Mouse (Mus musculus): Measurements from ENCODE around the gene Camta1. TPM values are rescaled to one million over a fixed set of nuclear protein-coding genes. Genes with fewer than 3 reads are reported as not detected.
A peak's percentile ranks its signal among the peaks of the same experiment; 100 is the strongest.

Gene Camta1
- polyA plus RNA-seq, 1 experiment from 2014 or later: 25.3 TPM

DNA sequence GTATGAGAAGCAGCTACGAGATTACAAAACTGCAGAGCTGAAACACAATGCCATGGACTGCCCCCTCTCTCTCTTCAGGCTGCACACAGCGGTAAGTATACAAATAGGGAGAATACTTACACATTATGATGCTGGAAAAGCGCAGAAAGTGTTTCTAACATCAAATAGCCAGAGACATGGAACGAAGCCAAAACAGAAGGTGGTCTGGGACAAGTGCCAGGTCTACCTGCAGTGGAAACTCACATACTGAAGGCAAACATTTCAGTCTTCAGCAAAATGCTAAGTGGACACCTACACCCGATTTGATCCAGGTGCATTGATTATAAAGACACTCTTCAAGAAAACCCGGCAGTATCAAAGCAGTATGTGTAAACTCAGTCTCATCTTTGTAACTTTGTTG, 84.2 kb downstream of the Camta1 start:
- Histone ChIP-seq H3K9ac (ENCODE audit: low read depth, low read length) (no peak overlapping the region), H3K36me3 (ENCODE audit: control insufficient read depth, insufficient read depth) (no peaks in the 10 kb centered on the region), H3K4me3 (ENCODE audit: low read depth, low read length) (no peak overlapping the region), H3K27me3 (ENCODE audit: control insufficient read depth, insufficient read depth, low read depth, low read length) (no peaks in the 10 kb centered on the region), H3K27ac (ENCODE audit: low read length) (no peak overlapping the region), H3K9me3 (replicated peaks; ENCODE audit: control insufficient read depth, low read length) (no peaks in the 10 kb centered on the region), H3K4me1 (ENCODE audit: control insufficient read depth, low read depth, low read length) (peaks cover 6% of the 10 kb centered on the region; the same call in 1 of the 2 replicates), H3K4me2 (ENCODE audit: low read depth, low read length) (no peak overlapping the region)
- no peak for ATAC-seq (ENCODE audit: low read depth)
- 79% methylated on average over 6 of the region's 6 CpGs for WGBS (ENCODE audit: insufficient replicate concordance)

DNA sequence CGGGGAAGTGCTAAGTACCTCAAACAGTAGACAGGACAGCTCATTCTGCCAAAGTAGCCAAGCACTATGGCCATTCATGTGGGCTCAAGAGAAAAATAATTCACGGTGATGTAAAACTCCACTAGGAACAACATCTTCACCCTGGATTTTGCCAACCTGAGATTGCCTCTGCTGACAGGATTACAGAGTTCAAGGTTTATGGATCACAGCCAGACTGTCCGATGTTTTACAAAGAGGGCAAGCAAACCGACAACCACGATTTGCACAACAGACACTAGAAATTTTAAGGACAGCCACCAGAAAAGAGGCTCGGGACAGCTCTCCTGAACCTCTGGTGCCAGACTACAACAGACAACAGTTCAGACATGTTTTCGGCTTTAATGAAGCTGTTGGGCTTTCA, 86.2 kb downstream of the Camta1 start:
- Histone ChIP-seq H3K4me1 (ENCODE audit: control insufficient read depth, low read depth, low read length) (peaks cover 6% of the 10 kb centered on the region; the same call in 1 of the 2 replicates), H3K27ac (ENCODE audit: low read length) (no peak overlapping the region), H3K9me3 (replicated peaks; ENCODE audit: control insufficient read depth, low read length) (no peaks in the 10 kb centered on the region), H3K36me3 (ENCODE audit: control insufficient read depth, insufficient read depth) (no peaks in the 10 kb centered on the region), H3K27me3 (ENCODE audit: control insufficient read depth, insufficient read depth, low read depth, low read length) (no peaks in the 10 kb centered on the region), H3K9ac (ENCODE audit: low read depth, low read length) (no peak overlapping the region), H3K4me2 (ENCODE audit: low read depth, low read length) (no peak overlapping the region), H3K4me3 (ENCODE audit: low read depth, low read length) (no peak overlapping the region)
- ATAC-seq (ENCODE audit: low read depth): no peak
- WGBS (ENCODE audit: insufficient replicate concordance): 77% methylated on average over 7 of the region's 7 CpGs

DNA sequence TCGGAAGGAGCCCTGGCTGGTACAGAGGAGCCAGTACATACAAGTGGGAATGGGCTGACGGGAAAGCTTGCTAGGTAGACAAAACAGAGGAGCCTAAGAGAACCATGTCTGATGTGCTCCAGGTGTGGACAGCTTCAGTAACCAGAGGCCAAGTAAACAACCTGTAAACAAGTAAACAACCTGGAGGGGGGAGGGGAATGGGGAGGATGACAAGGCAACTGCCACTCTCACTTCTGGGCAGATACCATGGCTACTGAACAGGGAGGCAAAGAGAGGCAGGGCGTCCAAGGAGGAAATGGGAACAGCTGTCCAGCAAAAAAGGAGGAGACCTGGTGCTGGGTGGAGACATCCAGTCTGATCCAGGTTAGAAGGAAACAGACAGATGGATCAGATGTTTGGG, 88.0 kb downstream of the Camta1 start:
- no peak overlapping the region; the same call in 1 of the 2 replicates for H3K27ac ChIP-seq (ENCODE audit: low read length)
- H3K27me3 ChIP-seq (ENCODE audit: control insufficient read depth, insufficient read depth, low read depth, low read length): no peaks in the 10 kb centered on the region
- H3K36me3 ChIP-seq (ENCODE audit: control insufficient read depth, insufficient read depth): no peaks in the 10 kb centered on the region
- no peak overlapping the region for H3K4me2 ChIP-seq (ENCODE audit: low read depth, low read length)
- no peaks in the 10 kb centered on the region for H3K9me3 ChIP-seq (replicated peaks; ENCODE audit: control insufficient read depth, low read length)
- ATAC-seq (ENCODE audit: low read depth): peak; percentile 68
- H3K4me3 ChIP-seq (ENCODE audit: low read depth, low read length): no peak overlapping the region
- no peak overlapping the region for H3K9ac ChIP-seq (ENCODE audit: low read depth, low read length)
- 70% methylated on average over 3 of the region's 3 CpGs for WGBS (ENCODE audit: insufficient replicate concordance)
- peaks cover 6% of the 10 kb centered on the region; the same call in 1 of the 2 replicates for H3K4me1 ChIP-seq (ENCODE audit: control insufficient read depth, low read depth, low read length)

DNA sequence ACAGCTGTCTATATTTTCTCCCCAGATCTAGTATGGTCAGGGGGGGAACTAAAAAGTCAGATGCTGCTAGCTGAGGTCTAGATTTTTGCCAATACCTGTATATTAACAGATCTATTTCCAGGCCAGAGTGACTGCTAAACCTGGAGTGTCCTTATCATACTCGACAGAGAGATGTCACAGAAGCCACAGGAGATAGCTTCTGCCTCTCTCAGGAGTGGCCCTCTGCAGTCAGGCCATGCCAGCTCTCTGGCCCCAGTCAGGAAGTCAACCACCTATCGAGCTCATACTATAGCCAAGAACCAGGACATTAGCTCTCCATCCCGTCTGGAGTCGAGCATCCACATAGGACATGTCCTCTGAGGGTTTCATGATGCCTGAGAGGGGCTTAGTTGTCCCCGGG, 88.7 kb downstream of the Camta1 start:
- Histone ChIP-seq H3K4me2 (ENCODE audit: low read depth, low read length) (no peak overlapping the region), H3K27ac (ENCODE audit: low read length) (peak overlapping the region; percentile 12; the same call in 1 of the 2 replicates), H3K4me3 (ENCODE audit: low read depth, low read length) (no peak overlapping the region), H3K4me1 (ENCODE audit: control insufficient read depth, low read depth, low read length) (peaks cover 6% of the 10 kb centered on the region; the same call in 1 of the 2 replicates), H3K9me3 (replicated peaks; ENCODE audit: control insufficient read depth, low read length) (no peaks in the 10 kb centered on the region), H3K9ac (ENCODE audit: low read depth, low read length) (no peak overlapping the region), H3K27me3 (ENCODE audit: control insufficient read depth, insufficient read depth, low read depth, low read length) (no peaks in the 10 kb centered on the region), H3K36me3 (ENCODE audit: control insufficient read depth, insufficient read depth) (no peaks in the 10 kb centered on the region)
- WGBS (ENCODE audit: insufficient replicate concordance): 61% methylated on average over 5 of the region's 5 CpGs
- peak; percentile 33; the same call in 1 of the 2 replicates for ATAC-seq (ENCODE audit: low read depth)

DNA sequence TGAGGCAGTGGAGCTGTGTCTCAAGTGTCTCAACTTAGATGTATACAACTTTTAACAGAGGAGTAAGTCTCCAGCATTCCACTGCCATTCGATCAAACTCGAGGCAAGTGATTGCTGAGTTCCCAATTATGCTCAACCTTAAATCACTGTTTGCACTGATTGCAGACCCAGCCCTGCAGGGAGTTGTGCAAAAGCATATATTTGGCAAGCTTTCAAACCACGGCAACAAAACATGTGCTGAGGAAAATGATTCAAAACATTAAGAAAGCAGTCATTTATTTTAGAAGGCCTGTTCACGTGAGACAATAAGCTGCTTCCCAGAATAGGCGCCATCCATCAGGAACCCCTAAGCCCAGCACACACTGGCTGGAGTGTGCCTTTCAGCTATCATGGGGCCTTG, 91.0 kb downstream of the Camta1 start:
- no peak overlapping the region for H3K27ac ChIP-seq (ENCODE audit: low read length)
- WGBS (ENCODE audit: insufficient replicate concordance): 72% methylated on average over 5 of the region's 5 CpGs

DNA sequence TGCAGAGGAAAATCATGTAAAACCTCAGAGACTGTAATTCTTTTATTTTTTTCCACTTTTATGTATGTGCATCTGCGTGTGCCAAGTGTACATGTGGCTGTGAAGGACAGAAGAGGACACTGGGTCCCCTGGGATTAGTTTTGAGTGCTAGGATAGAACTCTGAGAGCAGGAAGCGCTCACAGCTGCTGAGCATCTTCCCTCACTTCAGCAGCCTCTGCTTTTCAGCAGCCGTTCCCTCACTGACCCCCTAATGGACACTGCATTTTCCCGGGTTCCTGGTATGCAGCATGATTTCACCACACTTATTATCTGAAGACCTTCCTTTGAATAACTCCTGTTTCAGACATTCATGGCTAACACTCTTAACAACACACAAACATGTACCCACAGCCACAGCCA, 93.9 kb downstream of the Camta1 start:
- no peaks in the 10 kb centered on the region for H3K36me3 ChIP-seq (ENCODE audit: control insufficient read depth, insufficient read depth)
- no peak for ATAC-seq (ENCODE audit: low read depth)
- H3K9ac ChIP-seq (ENCODE audit: low read depth, low read length): no peak overlapping the region
- H3K4me1 ChIP-seq (ENCODE audit: control insufficient read depth, low read depth, low read length): no peaks in the 10 kb centered on the region
- H3K4me3 ChIP-seq (ENCODE audit: low read depth, low read length): no peak overlapping the region
- no peak overlapping the region for H3K27ac ChIP-seq (ENCODE audit: low read length)
- H3K27me3 ChIP-seq (ENCODE audit: control insufficient read depth, insufficient read depth, low read depth, low read length): no peaks in the 10 kb centered on the region
- 77% methylated on average over 4 of the region's 4 CpGs for WGBS (ENCODE audit: insufficient replicate concordance)
- H3K4me2 ChIP-seq (ENCODE audit: low read depth, low read length): no peak overlapping the region
- no peaks in the 10 kb centered on the region for H3K9me3 ChIP-seq (replicated peaks; ENCODE audit: control insufficient read depth, low read length)

More for the DNA sequence above, 91.0 kb downstream of the Camta1 start:
- no peaks in the 10 kb centered on the region for H3K36me3 ChIP-seq (ENCODE audit: control insufficient read depth, insufficient read depth)
- no peak overlapping the region for H3K4me2 ChIP-seq (ENCODE audit: low read depth, low read length)
- H3K27me3 ChIP-seq (ENCODE audit: control insufficient read depth, insufficient read depth, low read depth, low read length): no peaks in the 10 kb centered on the region
- no peak for ATAC-seq (ENCODE audit: low read depth)
- H3K4me1 ChIP-seq (ENCODE audit: control insufficient read depth, low read depth, low read length): peaks cover 6% of the 10 kb centered on the region; the same call in 1 of the 2 replicates
- H3K9me3 ChIP-seq (replicated peaks; ENCODE audit: control insufficient read depth, low read length): no peaks in the 10 kb centered on the region
- no peak overlapping the region for H3K4me3 ChIP-seq (ENCODE audit: low read depth, low read length)
- H3K9ac ChIP-seq (ENCODE audit: low read depth, low read length): no peak overlapping the region

DNA sequence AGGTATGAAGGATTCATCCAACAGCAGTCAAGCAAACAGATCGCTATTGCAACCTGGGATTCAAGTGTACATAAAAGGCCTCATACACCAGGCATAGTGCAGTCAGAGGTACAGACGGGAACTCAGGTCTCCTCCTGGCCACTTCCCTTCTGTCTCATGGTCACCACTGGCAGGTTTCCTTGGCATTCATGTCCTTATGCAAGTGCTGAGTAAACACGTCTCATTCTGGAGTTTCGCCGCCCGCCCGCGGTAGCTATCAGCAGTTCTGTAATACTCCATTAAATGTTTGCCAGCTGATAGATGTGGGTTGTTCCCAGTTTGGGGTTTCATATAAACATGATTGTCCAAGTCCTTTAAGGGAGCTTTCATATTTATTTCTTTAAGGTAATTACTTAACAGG, 94.3 kb downstream of the Camta1 start:
- ATAC-seq (ENCODE audit: low read depth): no peak
- Histone ChIP-seq H3K27ac (ENCODE audit: low read length) (no peak overlapping the region), H3K9me3 (replicated peaks; ENCODE audit: control insufficient read depth, low read length) (no peaks in the 10 kb centered on the region), H3K9ac (ENCODE audit: low read depth, low read length) (no peak overlapping the region), H3K4me3 (ENCODE audit: low read depth, low read length) (no peak overlapping the region), H3K36me3 (ENCODE audit: control insufficient read depth, insufficient read depth) (no peaks in the 10 kb centered on the region), H3K4me2 (ENCODE audit: low read depth, low read length) (no peak overlapping the region), H3K4me1 (ENCODE audit: control insufficient read depth, low read depth, low read length) (no peaks in the 10 kb centered on the region), H3K27me3 (ENCODE audit: control insufficient read depth, insufficient read depth, low read depth, low read length) (no peaks in the 10 kb centered on the region)
- 85% methylated on average over 8 of the region's 8 CpGs for WGBS (ENCODE audit: insufficient replicate concordance)

DNA sequence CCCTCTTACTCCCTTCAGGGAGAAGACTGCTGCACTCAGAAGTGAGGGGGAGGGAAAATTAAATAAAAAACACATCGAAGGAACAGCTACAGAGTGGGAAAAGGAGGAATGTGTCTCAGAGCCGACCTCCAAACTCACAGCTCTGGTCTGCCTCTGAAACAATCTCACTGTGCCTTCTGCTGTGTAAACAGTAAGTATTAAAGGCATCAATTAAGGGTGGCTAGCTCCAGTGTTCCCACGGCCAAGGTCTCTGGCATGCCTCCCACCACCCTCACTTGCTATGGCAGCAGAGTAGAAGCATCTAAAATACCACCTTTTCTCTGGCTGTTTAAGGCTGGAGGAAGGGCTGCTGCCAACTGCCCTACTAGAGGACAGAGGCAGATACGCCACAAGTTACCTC, 96.3 kb downstream of the Camta1 start:
- ATAC-seq (ENCODE audit: low read depth): no peak
- no peaks in the 10 kb centered on the region for H3K36me3 ChIP-seq (ENCODE audit: control insufficient read depth, insufficient read depth)
- no peak overlapping the region for H3K4me2 ChIP-seq (ENCODE audit: low read depth, low read length)
- WGBS (ENCODE audit: insufficient replicate concordance): 57% methylated on average over 4 of the region's 4 CpGs
- no peaks in the 10 kb centered on the region for H3K27me3 ChIP-seq (ENCODE audit: control insufficient read depth, insufficient read depth, low read depth, low read length)
- no peak overlapping the region for H3K27ac ChIP-seq (ENCODE audit: low read length)
- no peaks in the 10 kb centered on the region for H3K9me3 ChIP-seq (replicated peaks; ENCODE audit: control insufficient read depth, low read length)
- H3K4me1 ChIP-seq (ENCODE audit: control insufficient read depth, low read depth, low read length): no peaks in the 10 kb centered on the region
- H3K4me3 ChIP-seq (ENCODE audit: low read depth, low read length): no peak overlapping the region
- no peak overlapping the region for H3K9ac ChIP-seq (ENCODE audit: low read depth, low read length)

DNA sequence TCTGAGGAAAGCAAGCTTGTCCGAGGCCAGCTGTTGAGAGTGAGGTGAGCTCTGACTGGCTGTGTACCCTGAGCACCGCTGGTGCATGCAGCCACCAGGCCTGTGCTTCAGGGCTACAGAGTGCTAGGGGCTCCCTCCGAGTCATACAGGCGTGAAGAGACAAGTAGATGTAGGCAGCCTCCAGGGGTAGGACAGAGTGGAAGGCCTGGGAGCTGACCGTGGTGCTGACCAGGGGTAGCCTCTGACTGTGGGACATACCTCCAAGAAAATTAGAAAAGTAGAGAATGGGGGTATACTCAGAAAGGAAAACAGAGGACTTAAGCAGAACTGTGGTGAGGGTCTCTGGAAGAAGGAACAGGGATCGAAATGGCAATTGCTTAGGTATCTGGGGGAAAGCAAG, 97.7 kb downstream of the Camta1 start:
- no peaks in the 10 kb centered on the region for H3K4me1 ChIP-seq (ENCODE audit: control insufficient read depth, low read depth, low read length)
- H3K27me3 ChIP-seq (ENCODE audit: control insufficient read depth, insufficient read depth, low read depth, low read length): no peaks in the 10 kb centered on the region
- H3K27ac ChIP-seq (ENCODE audit: low read length): no peak overlapping the region
- H3K36me3 ChIP-seq (ENCODE audit: control insufficient read depth, insufficient read depth): no peaks in the 10 kb centered on the region
- H3K4me2 ChIP-seq (ENCODE audit: low read depth, low read length): no peak overlapping the region
- H3K4me3 ChIP-seq (ENCODE audit: low read depth, low read length): no peak overlapping the region
- ATAC-seq (ENCODE audit: low read depth): no peak
- H3K9ac ChIP-seq (ENCODE audit: low read depth, low read length): no peak overlapping the region
- WGBS (ENCODE audit: insufficient replicate concordance): 34% methylated on average over 6 of the region's 6 CpGs
- H3K9me3 ChIP-seq (replicated peaks; ENCODE audit: control insufficient read depth, low read length): no peaks in the 10 kb centered on the region

All from liver, embryonic 16.5 days (tissue).